Mouse (Mus musculus): Measurements from ENCODE around the gene Sprn.

DNA sequence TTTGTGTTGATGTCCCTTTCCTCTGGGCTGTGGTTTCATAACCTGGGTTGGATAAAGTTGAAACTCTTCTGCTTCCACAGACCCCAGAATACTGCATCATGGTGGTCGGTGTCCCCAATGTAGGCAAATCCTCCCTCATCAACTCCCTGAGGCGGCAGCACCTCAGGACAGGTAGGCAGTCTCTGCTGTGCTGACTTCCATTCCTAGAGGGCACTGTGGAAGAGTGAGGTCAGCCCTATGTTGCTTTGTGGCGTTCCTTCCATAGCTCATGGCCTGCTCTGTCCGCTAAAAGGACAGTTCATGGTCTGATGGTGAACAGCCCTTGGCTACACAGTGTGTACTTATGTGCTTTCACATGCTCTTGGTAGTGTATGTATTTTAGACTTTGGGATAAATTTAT lies 10.1 kb downstream of the Sprn start:
- no peak for TF ChIP-seq POLR2A (IDR thresholded peaks at IDR 0.05; ENCODE audit: control insufficient read depth, low read depth, low read length)
- TF ChIP-seq CTCF (IDR thresholded peaks at IDR 0.05; ENCODE audit: control insufficient read depth, insufficient read depth, insufficient replicate concordance, low read depth, low read length): no peak
